Mouse (Mus musculus) liver, embryonic 14.5 days (tissue): Measurements from ENCODE around the gene Zbtb25.

Experiments used
- CTCF ChIP-seq: IDR thresholded peaks from 2 replicates; pipeline ENCODE4 v1.5.1; 2016; ENCODE audit warnings: antibody characterized with exemption, low read depth, control low read depth
- EP300 ChIP-seq: IDR thresholded peaks from 2 replicates; pipeline ENCODE4 v1.6.1; 2016; ENCODE audit warnings: antibody characterized with exemption, low read depth

DNA sequence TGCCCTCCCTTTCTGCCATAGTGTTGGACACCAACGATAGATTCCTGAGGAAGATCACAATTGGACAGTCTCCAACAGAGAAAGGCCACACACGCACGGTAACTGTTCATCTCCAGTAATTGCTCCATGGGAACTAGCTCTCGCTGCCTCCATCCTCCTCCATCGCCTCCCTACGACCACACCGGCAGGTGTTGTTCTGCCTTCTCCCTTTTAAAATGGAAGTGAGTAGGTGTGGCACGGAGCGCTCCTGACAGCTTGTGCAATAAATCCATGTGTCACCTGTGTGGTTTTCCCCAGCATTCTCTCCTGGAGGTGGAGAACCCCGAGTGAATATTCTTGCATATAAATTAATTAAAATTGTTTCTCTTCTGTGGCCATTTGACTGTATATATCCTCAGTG, 69.0 kb downstream of the Zbtb25 start:
- TF ChIP-seq CTCF (no peak), EP300 (no peak)
